Mouse (Mus musculus): ENCODE data around the gene Hoxa4.

GRCm38 (mm10) chr6:52183311-52184080 lies 8.1 kb downstream of the Hoxa4 start:
- no peak for TF ChIP-seq CTCF (IDR thresholded peaks at IDR 0.05; ENCODE audit: extremely low read depth, insufficient read length, insufficient replicate concordance, low read depth, low read length)
- TF ChIP-seq POLR2A (IDR thresholded peaks at IDR 0.05; ENCODE audit: low read depth, low read length): no peak

Data from small intestine, adult 2 months (tissue).